In genomic region chr14:96143137-96143536, GRCm38 (mm10) we compare ENCODE assay signal across 20 mouse cellular contexts.
A peak's percentile ranks its signal among the peaks of the same experiment; 100 is the strongest.
DNase-seq lines count a peak whose midpoint lies in the region; ATAC-seq and TF ChIP-seq lines count a peak whose summit lies in the region.
"Had no signal": no experiment of that assay in that cellular context is flagged by ENCODE, and none has a peak within 500 bp of the region (broad histone marks: within the 10 kb centered on the region; RNA-seq: fewer than 3 reads in every experiment).

No protein-coding gene starts in this region.

- 79% methylated on average over 9 of the region's 9 CpGs for WGBS in hindbrain, embryonic 12.5 days

- DNase-seq in left cerebral cortex, postnatal 14 days (ENCODE audit: low spot score in 2 of 2), result peak; percentile 1 to 5
- no peak for DNase-seq in left cerebral cortex, adult 8-10 months (ENCODE audit: low spot score in 2 of 2)
- DNase-seq in brain, adult 2 months (ENCODE audit: low read depth, low spot score), result peak; percentile 19
- peak; percentile 4 for DNase-seq in brain, embryonic 14.5 days (ENCODE audit: low read depth)
- peak; percentile 10 for DNase-seq in telencephalon, adult 2 months (ENCODE audit: low read depth, low spot score)
- DNase-seq: adrenal gland, adult 8-10 months; adrenal gland, postnatal 36 days; cerebellum, adult 11-12 months; cerebellum, adult 9-10 months; cerebellum, postnatal 25 days; gastrocnemius, postnatal 14 days; heart, adult 2 months; heart, postnatal 14 days had no signal

- no peaks in the 10 kb centered on the region for H3K27me3 ChIP-seq in hindbrain, embryonic 12.5 days
- H3K27me3 ChIP-seq: embryonic facial prominence, embryonic 13.5 days; forebrain, embryonic 12.5 days; heart, embryonic 15.5 days had no signal

- H3K9me3 ChIP-seq in hindbrain, embryonic 12.5 days (replicated peaks), result no peaks in the 10 kb centered on the region
- H3K9me3 ChIP-seq: embryonic facial prominence, embryonic 13.5 days; forebrain, embryonic 12.5 days; heart, embryonic 15.5 days had no signal

- no peak for TF ChIP-seq CTCF in brain, embryonic 14.5 days (IDR thresholded peaks at IDR 0.05; ENCODE audit: borderline replicate concordance, extremely low read depth, insufficient read depth, insufficient read length)

- no peak overlapping the region for H3K27ac ChIP-seq in hindbrain, embryonic 12.5 days
- H3K27ac ChIP-seq: embryonic facial prominence, embryonic 13.5 days; forebrain, embryonic 12.5 days; heart, adult 2 months; heart, embryonic 15.5 days; hindbrain, embryonic 14.5 days had no signal

- intact Hi-C loops in left cerebral cortex, postnatal 14 days (cut with DNase I), result no loop called here

- no peaks in the 10 kb centered on the region for H3K36me3 ChIP-seq in hindbrain, embryonic 12.5 days
- H3K36me3 ChIP-seq: embryonic facial prominence, embryonic 13.5 days; forebrain, embryonic 12.5 days; heart, embryonic 15.5 days had no signal

- TF ChIP-seq POLR2A in brain, embryonic 14.5 days (IDR thresholded peaks at IDR 0.05; ENCODE audit: borderline replicate concordance, extremely low read depth, insufficient read depth, insufficient read length, poor library complexity, severe bottlenecking), result no peak

- no peak overlapping the region for H3K4me2 ChIP-seq in hindbrain, embryonic 12.5 days (replicated peaks)
- H3K4me2 ChIP-seq: embryonic facial prominence, embryonic 13.5 days; forebrain, embryonic 12.5 days; heart, embryonic 11.5 days; heart, embryonic 15.5 days; hindbrain, embryonic 14.5 days had no signal

- H3K4me3 ChIP-seq in hindbrain, embryonic 12.5 days, result no peak overlapping the region
- H3K4me3 ChIP-seq: embryonic facial prominence, embryonic 13.5 days; forebrain, embryonic 12.5 days; heart, adult 2 months; heart, embryonic 15.5 days had no signal

- no peak overlapping the region for H3K9ac ChIP-seq in hindbrain, embryonic 12.5 days
- H3K9ac ChIP-seq: embryonic facial prominence, embryonic 13.5 days; forebrain, embryonic 12.5 days; heart, embryonic 15.5 days; hindbrain, embryonic 14.5 days had no signal

- H3K4me1 ChIP-seq in hindbrain, embryonic 12.5 days, result no peaks in the 10 kb centered on the region
- H3K4me1 ChIP-seq: embryonic facial prominence, embryonic 13.5 days; forebrain, embryonic 12.5 days; heart, embryonic 15.5 days had no signal

- ATAC-seq in hindbrain, embryonic 12.5 days (ENCODE audit: low FRiP score), result no peak
- ATAC-seq: forebrain, embryonic 16.5 days had no signal

Comparison
In these comparisons a context has a peak if more than half of its experiments do, and no peak if none do; other contexts are left out.
1. DNase-seq: peak in left cerebral cortex, postnatal 14 days (2 of 2), brain, adult 2 months (single experiment), brain, embryonic 14.5 days (single experiment) and telencephalon, adult 2 months (single experiment); none in left cerebral cortex, adult 8-10 months (0 of 2).